Mouse (Mus musculus): ENCODE data around the gene Olfr332.
"Not testable (repeated sequence)": the region's sequence is repeated elsewhere in the genome, so short reads cannot be mapped to it uniquely, and the experiment has no call there.

DNA sequence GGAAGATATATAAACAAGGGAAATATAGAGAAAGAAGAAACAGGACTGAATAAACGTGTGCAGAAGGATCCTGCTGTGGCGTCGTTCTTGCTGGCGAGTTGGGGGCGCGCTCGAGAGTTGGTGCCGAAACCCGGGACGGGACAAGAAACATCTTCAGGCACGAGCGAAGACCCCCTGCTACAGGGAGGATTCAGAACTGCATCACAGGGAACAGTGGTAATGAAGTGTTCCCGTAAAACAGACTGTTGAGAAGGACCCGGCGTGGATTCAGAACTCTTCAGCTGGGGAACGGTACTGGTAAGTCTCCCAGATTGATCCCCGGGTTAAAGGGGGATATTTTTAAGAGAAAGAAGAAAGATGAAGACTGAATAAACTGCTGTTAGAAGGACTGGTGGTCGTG lies 26.6 kb upstream of the Olfr332 start:
- TF ChIP-seq CTCF, POLR2A (IDR thresholded peaks at IDR 0.05; ENCODE audit: extremely low read depth, insufficient read depth, low read length): not testable (repeated sequence)
